In genomic region chr5:119619906-119620305, GRCm38 (mm10) we compare ENCODE assay signal across 26 mouse cellular contexts. TPM values are rescaled to one million over a fixed set of nuclear protein-coding genes. Genes with fewer than 3 reads are reported as not detected.
DNase-seq lines count a peak whose midpoint lies in the region; ATAC-seq and TF ChIP-seq lines count a peak whose summit lies in the region.
"Had no signal": no experiment of that assay in that cellular context is flagged by ENCODE, and none has a peak within 500 bp of the region (broad histone marks: within the 10 kb centered on the region; RNA-seq: fewer than 3 reads in every experiment).

No protein-coding gene starts in this region.

- H3K27ac ChIP-seq in embryonic facial prominence, embryonic 12.5 days, result peak overlapping the region; percentile 80
- H3K27ac ChIP-seq in intestine, postnatal 0 days (ENCODE audit: low read depth, low read length), result no peak overlapping the region
- H3K27ac ChIP-seq: forebrain, embryonic 15.5 days; hindbrain, embryonic 12.5 days; liver, embryonic 13.5 days; lung, embryonic 15.5 days; neural tube, embryonic 13.5 days had no signal

- no peaks in the 10 kb centered on the region for H3K9me3 ChIP-seq in embryonic facial prominence, embryonic 12.5 days
- H3K9me3 ChIP-seq in intestine, postnatal 0 days (ENCODE audit: control insufficient read depth), result no peaks in the 10 kb centered on the region
- H3K9me3 ChIP-seq: forebrain, embryonic 15.5 days; heart, embryonic 12.5 days; hindbrain, embryonic 12.5 days; liver, embryonic 13.5 days; lung, embryonic 15.5 days; megakaryocyte, embryonic 14.5 days; neural tube, embryonic 13.5 days had no signal

- peak; percentile 50 for DNase-seq in left cerebral cortex, postnatal 4 days
- no peak for DNase-seq in left cerebral cortex, postnatal 14 days (ENCODE audit: low spot score in 2 of 2)
- peak; percentile 48 for DNase-seq in forelimb bud, embryonic 11.5 days (ENCODE audit: low read depth, low spot score)
- DNase-seq in mesoderm, embryonic 11.5 days (ENCODE audit: low read depth, low spot score), result peak; percentile 31
- DNase-seq in heart, postnatal 36 days, result no peak
- DNase-seq: adrenal gland, postnatal 10 days; cerebellum, postnatal 25 days; gastrocnemius, postnatal 14 days; heart, adult 18-20 months; heart, postnatal 10 days; kidney, adult 18-20 months; kidney, postnatal 4 days; liver, embryonic 13.5 days; lung, postnatal 36 days; thymus, postnatal 36 days had no signal

- ATAC-seq in embryonic facial prominence, embryonic 12.5 days (ENCODE audit: insufficient number of reproducible peaks, insufficient read depth, low FRiP score, low TSS enrichment), result no peak
- ATAC-seq in intestine, postnatal 0 days, result no peak
- ATAC-seq: activated CD4-positive, CD25-positive, alpha-beta regulatory T cell, adult 4 months; forebrain, embryonic 15.5 days; midbrain, embryonic 16.5 days had no signal

- peak overlapping the region; percentile 11; the same call in 1 of the 2 replicates for H3K4me2 ChIP-seq in embryonic facial prominence, embryonic 12.5 days (replicated peaks)
- no peak overlapping the region for H3K4me2 ChIP-seq in intestine, postnatal 0 days (replicated peaks; ENCODE audit: low read depth)
- H3K4me2 ChIP-seq: forebrain, embryonic 15.5 days; heart, embryonic 12.5 days; hindbrain, embryonic 12.5 days; liver, embryonic 13.5 days; lung, embryonic 15.5 days; neural tube, embryonic 13.5 days had no signal

- H3K4me3 ChIP-seq in embryonic facial prominence, embryonic 12.5 days, result no peak overlapping the region
- H3K4me3 ChIP-seq in intestine, postnatal 0 days (ENCODE audit: low read depth, low read length), result no peak overlapping the region
- H3K4me3 ChIP-seq: forebrain, embryonic 15.5 days; heart, embryonic 12.5 days; hindbrain, embryonic 12.5 days; liver, embryonic 13.5 days; lung, embryonic 15.5 days; megakaryocyte, embryonic 14.5 days; myocyte; neural tube, embryonic 13.5 days had no signal

- no peak for TF ChIP-seq CTCF in intestine, postnatal 0 days (IDR thresholded peaks at IDR 0.05; ENCODE audit: low read depth)

- H3K36me3 ChIP-seq in embryonic facial prominence, embryonic 12.5 days, result no peaks in the 10 kb centered on the region
- no peaks in the 10 kb centered on the region for H3K36me3 ChIP-seq in intestine, postnatal 0 days (ENCODE audit: control insufficient read depth, insufficient read depth)
- H3K36me3 ChIP-seq: forebrain, embryonic 15.5 days; heart, embryonic 12.5 days; hindbrain, embryonic 12.5 days; liver, embryonic 13.5 days; lung, embryonic 15.5 days; neural tube, embryonic 13.5 days had no signal

- 0 out of 2 replicates have a peak, but pooled peaks cover 7% of the 10 kb centered on the region for H3K27me3 ChIP-seq in embryonic facial prominence, embryonic 12.5 days
- no peaks in the 10 kb centered on the region for H3K27me3 ChIP-seq in intestine, postnatal 0 days (replicated peaks; ENCODE audit: control insufficient read depth, insufficient read depth, low read length)
- H3K27me3 ChIP-seq: lung, embryonic 15.5 days had no signal

- H3K4me1 ChIP-seq in embryonic facial prominence, embryonic 12.5 days, result peaks cover 39% of the 10 kb centered on the region
- no peaks in the 10 kb centered on the region for H3K4me1 ChIP-seq in intestine, postnatal 0 days (replicated peaks; ENCODE audit: control insufficient read depth, insufficient read depth, low read length)
- H3K4me1 ChIP-seq: forebrain, embryonic 15.5 days; megakaryocyte, embryonic 14.5 days; neural tube, embryonic 13.5 days had no signal

- intact Hi-C loops in left cerebral cortex, postnatal 4 days (cut with DNase I), result no loop called here
- intact Hi-C loops in left cerebral cortex, postnatal 14 days (cut with DNase I), result no loop called here
- intact Hi-C loops in heart, postnatal 36 days (cut with DNase I), result no loop called here

- no peak overlapping the region for H3K9ac ChIP-seq in embryonic facial prominence, embryonic 12.5 days
- no peak overlapping the region for H3K9ac ChIP-seq in intestine, postnatal 0 days (ENCODE audit: low read depth, low read length)
- H3K9ac ChIP-seq: forebrain, embryonic 15.5 days; heart, embryonic 12.5 days; hindbrain, embryonic 12.5 days; liver, embryonic 13.5 days; lung, embryonic 15.5 days; neural tube, embryonic 13.5 days had no signal

- 12% methylated on average over 8 of the region's 8 CpGs for WGBS in embryonic facial prominence, embryonic 12.5 days
- 36% methylated on average over 8 of the region's 8 CpGs for WGBS in intestine, postnatal 0 days

RNA-seq across cellular contexts. Expression of gene Tbx3, which starts 50.6 kb away (rescaled TPM):
- total RNA-seq in left cerebral cortex, postnatal 4 days (2021), result 1 to 10 TPM; 3.7 to 4.4 TPM
- 1 to 10 TPM; 3.6 to 5.0 TPM for total RNA-seq in left cerebral cortex, postnatal 14 days (2021)
- polyA plus RNA-seq in embryonic facial prominence, embryonic 12.5 days (2016; fragmentation: Nextera tagmentation; extraction: Ambion mirVana), result 59.5 and 65.3 TPM in 2 replicates
- 10 to 100 TPM; 10.5 to 11.5 TPM for total RNA-seq in heart, postnatal 36 days (2021)
- 30.6 and 42.6 TPM in 2 replicates for polyA plus RNA-seq in intestine, postnatal 0 days (2015; fragmentation: Nextera tagmentation; extraction: Ambion mirVana)
- polyA plus RNA-seq: activated CD4-positive, CD25-positive, alpha-beta regulatory T cell, adult 4 months had no signal

Comparison
In these comparisons a context has a peak if more than half of its experiments do, and no peak if none do; other contexts are left out.
1. DNase-seq: peak in left cerebral cortex, postnatal 4 days (single experiment), forelimb bud, embryonic 11.5 days (single experiment) and mesoderm, embryonic 11.5 days (single experiment); none in left cerebral cortex, postnatal 14 days (0 of 2) and heart, postnatal 36 days (0 of 2).